Mouse (Mus musculus) heart, adult 18-20 months (tissue): ENCODE data around the gene Sik1. TPM values are rescaled to one million over a fixed set of nuclear protein-coding genes. Genes with fewer than 3 reads are reported as not detected.

Source experiments
- DNase-seq, 2 experiments: peaks; one replicate each; pipeline ENCODE4 v3.0.0; 2021 to 2022; ENCODE audit warnings: mixed read lengths in 1 of 2
- total RNA-seq, 2 experiments: library from RNA; stranded (reverse); gene quantifications; 2 replicates each; pipeline ENCODE4 v1.2.3; 2021

The Sik1 gene
- total RNA-seq, 2 experiments from 2014 or later = 50.5 to 54.1 TPM

DNA sequence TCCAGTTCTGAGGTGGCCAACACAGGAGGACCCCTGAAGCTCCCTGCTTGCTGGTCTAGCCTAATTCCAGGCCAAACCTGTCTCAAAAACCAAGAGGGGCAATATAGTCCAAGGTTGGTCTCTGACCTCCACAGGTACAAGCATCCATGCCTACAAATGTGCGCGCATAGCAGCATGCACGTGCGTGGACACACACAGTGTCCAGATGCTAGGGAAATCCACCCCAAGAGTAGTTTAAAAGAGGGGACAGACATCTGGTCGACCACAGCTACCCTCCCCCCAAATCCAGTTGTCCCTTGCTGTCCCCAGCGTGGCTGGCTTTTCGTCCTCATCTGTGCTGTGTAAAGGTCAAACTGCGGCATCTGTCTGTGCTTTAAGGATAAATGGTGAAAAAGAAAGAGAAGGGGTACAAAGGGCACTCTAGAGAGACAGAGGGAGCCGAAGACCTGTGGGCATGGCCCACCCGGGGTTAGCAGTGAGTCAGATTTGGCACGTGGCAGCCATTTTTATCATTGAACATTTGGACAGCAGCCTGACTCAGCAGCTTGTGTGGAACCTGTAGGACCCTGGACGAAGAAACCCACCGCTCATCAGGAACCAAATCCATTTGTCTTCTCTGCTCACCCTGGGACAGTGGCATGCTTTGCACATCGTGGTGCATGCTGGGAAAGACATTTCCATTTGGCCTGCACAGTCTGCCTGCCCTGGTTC, 23.6 kb downstream of the Sik1 start:
- DNase-seq = no peak

DNA sequence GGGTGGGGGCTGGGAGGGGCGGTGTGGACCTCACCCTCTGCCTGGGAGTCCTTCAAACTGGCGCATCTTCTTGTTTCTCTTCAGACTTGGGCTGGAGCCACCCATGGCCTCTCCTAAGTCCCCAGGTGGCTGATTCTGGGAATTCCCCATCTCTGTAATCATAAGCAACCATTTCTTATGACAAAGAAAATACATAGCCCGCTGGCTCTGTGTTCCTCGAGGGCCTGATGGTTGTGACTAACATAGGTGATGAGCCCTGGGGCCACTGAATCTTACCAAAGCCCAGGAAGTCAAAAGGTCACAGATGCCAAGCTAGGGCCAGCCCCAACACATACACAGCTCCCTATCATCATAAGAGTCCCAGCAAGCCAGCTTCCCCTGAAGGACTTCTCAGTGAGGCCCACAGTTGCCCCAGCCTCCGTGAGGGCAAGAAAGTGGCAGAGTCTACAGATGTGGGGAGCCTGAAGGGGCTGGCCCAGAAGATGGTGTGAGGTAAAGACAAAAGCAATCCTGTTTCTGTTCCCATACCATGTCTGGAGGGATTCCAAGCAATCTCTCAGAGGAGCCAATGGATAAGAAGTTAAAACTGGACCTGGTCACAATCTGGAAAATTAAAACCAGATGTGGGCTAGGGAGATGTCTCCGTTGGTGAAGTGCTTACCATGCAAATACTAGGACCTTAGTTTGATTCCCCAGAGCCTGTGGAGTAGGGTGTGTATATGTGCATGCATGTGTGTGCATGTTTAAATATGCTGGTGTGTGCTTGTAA, 24.3 kb downstream of the Sik1 start:
- DNase-seq = no peak

DNA sequence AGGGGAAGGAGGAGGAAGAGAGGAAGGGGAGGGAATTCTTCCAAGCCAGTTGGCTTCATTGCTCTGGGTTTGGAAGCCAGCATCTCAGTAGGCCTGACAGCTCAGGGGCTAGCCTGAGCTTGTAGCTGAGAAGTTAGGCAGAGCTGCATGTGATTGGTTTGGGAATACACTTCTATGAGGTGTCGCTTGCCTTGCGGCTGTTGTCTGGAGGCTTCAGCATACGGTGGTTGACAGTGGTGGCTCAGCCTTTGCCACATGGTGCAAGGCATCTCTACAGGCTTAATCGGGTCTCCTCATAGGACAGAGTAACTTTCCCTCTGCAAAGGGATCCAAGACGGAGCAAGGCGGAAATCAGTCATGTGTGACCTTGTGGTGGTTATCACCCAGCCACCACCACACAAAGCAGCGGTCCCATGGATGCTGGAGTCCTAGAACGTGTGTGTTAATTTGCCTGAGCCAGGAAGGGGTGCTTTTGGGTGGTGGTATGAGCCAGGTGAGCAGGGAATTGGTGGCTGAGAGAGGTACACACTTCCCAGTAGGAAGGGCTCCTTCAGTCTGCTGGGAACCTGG, 25.0 kb downstream of the Sik1 start:
- DNase-seq = peak in 1 of 2 experiments; percentile 11

DNA sequence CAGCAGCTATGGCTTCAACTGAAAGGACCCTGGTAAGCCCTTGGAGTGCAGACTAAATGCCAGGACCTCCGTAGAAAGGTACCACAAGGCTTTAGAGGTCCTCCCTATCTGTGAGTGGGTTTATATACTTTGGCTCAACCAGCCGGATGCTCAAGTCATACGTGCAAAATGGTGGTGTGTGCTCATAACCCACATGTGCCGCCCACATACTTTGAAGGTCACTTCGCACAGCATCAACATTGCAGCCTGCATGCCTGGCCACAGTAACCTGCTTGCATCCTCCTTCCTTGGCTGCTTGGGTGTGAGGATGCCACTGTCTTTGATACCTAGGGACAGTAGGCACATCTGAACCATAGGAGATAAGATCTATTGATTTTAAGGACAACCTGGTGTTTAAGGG, 26.7 kb downstream of the Sik1 start:
- no peak for DNase-seq

- peak; percentile 39 to 71 for DNase-seq
Measured at GRCm38 (mm10) chr17:31828118-31828517, 27.5 kb downstream of the Sik1 start.

GRCm38 (mm10) chr17:31827206-31827605, 28.4 kb downstream of the Sik1 start:
- DNase-seq = peak; percentile 83 to 84

DNA sequence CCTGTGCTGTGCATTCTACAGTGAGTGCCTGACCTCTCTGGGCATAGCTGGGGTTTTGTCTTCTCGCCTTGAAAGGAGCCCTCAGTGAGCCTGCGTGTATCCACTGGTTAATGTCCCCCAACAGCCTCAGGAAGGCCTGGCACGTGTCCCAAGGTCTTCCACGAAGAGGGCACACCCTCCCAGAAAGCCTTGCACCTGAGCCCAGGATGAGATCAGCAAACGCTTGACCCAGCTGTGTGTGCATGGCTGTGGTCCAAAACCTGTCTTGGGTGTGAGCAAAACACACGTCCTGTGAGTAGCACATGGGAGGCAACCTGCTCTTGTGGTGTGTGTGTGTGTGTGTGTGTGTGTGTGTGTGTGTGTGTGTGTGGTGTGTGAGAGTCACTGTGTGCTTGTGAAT, 28.9 kb downstream of the Sik1 start:
- peak; percentile 71 to 73 for DNase-seq

- no peak for DNase-seq
Measured at GRCm38 (mm10) chr17:31825678-31826077, 29.9 kb downstream of the Sik1 start.

DNA sequence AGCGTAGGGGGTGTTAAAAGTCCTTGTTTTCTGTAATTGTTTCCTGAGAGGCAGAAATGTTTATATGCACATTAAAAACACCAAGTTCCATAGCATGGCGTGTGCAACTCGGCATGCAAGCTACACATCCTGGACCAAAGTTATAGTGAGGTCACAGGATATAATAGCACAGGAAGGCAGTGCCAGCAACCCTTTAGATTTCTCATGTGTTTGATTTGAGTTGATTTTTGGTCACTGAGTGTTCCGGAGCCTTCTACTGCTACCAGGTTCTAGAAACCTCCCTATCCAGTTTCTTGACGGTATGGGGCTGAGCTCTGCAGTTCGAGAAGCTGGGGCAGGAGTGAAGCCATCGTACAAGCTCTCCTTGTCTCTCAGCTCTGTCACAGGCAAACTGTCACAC, 30.8 kb downstream of the Sik1 start:
- DNase-seq = no peak

- DNase-seq = no peak
Measured at GRCm38 (mm10) chr17:31821136-31821933, 34.3 kb downstream of the Sik1 start.

GRCm38 (mm10) chr17:31820099-31820846, 35.3 kb downstream of the Sik1 start:
- DNase-seq = no peak

- DNase-seq = no peak
Measured at GRCm38 (mm10) chr17:31819372-31819771, 36.2 kb downstream of the Sik1 start.

- DNase-seq = no peak
Measured at GRCm38 (mm10) chr17:31817815-31818214, 37.8 kb downstream of the Sik1 start.

GRCm38 (mm10) chr17:31817203-31817602, 38.4 kb downstream of the Sik1 start:
- no peak for DNase-seq

DNA sequence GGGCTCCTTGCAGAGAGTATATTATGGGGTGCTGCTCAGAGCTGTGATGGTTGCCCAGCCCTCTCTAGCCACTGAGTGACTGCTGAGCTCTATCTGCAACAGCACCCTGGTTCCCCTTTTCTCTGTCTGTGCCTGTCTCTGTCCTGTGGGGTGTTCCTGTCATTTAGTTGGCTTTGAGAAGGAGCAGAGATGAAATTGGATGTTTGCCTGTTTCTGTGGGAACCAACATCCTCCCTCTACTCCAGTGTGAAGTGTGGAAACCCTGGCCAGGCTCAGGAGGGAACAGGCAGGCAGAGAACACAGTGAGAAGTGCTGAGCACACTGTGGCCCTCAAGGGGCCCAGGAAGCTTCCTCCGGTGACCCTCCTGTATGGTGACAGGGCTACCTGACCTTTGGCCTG, 40.8 kb downstream of the Sik1 start:
- DNase-seq = peak in 1 of 2 experiments; percentile 51

DNA sequence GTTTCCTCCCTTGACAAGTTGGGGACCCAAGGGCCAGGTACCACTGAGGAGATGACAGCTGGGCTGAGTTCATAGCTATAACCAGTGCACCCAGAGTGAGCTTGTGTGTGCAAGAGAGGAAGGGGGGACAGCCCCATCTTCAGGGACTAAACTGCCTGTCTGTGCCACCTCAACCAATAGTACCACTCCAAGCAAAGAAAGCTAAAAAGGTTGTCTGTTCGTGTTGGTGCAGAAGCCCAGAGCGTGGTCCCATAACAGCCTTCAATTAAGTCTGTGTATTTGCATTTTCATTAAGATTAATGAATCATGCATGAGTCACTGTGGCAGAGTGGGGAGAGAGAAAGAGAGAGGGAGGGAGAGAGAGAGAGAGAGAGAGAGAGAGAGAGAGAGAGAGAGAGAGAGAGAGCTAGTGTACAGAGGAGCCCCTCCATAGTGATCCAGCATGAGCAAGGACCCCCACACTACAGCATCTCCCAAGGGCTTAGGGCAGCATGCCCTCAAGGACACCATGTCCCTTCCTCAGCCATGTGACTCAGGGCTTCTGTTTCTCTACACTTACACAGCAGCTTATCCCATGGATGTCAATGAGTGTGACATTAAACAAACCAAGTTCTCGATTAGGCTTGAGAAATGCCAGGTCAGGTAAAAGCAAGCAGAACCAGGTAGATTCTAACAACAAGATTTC, 41.5 kb downstream of the Sik1 start:
- DNase-seq = no peak

GRCm38 (mm10) chr17:31811333-31811732, 44.3 kb downstream of the Sik1 start:
- no peak for DNase-seq

DNA sequence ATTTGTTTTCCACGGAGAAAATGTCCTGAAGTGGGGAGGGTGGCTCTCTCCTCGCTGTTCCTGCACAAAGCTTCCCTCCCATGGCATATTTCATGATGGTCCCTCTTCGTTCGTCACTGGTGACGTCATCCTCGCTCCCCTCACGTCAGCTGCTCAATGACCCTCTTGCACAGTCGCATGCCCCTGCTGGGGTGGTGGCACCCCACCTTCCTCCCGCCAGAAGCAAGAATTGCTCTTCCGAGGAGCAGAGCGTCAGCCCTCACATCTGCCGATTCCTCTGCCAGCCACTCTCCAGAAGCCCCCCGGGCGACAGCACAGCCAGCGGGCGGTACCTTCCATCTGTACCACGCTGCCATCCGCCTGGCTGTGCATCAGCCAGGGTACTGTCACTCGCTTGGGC, 45.7 kb downstream of the Sik1 start:
- DNase-seq = no peak

- no peak for DNase-seq
Measured at GRCm38 (mm10) chr17:31809136-31809535, 46.5 kb downstream of the Sik1 start.

DNA sequence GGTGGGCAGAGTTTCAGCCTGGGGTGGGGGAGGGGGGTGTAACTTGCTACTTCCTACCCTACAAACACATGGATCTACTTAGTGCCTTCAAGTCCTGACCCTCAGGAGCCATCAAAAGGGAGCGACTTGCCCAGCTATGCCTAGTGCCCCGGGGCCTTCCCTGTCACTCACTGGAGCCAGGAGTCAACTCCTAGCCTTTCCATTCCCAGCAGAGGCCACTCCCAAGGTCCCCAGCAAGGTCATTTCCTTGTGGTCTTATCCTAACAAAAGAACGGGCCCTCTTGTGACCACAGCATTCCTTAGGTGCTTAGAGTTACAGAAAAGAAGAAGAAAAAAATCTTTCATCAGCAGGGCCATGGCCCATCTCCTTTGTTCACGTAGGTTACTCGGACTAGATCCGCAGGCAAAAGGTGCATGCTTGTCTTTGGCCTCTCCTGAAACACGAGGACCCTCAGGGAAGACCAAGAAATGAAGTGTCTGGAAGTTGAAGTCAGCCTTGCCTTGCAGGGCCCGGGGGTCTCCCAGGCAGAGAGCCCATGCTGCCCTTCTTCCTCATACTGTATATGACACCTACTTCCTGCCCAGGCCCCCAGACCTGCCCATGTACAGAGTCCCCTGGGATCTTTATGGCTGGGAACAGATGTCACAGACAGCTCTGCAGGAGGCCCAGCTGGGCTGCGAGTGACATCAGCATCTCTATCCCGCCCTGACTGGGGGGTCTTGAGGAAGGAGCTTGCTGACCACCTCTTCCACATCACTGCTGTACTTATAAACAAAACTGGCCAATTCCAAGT, 47.3 kb downstream of the Sik1 start:
- DNase-seq = no peak
